Mouse (Mus musculus): ENCODE measurements around the gene Mpp6. TPM values are rescaled to one million over a fixed set of nuclear protein-coding genes. Genes with fewer than 3 reads are reported as not detected.

The Mpp6 gene
- polyA plus RNA-seq, 2 experiments = 19.3 to 28.5 TPM

- H3K27ac ChIP-seq = no peak overlapping the region
- H3K27me3 ChIP-seq (ENCODE audit: control insufficient read depth, insufficient read depth, low read length) = no peaks in the 10 kb centered on the region
- TF ChIP-seq CTCF (IDR thresholded peaks at IDR 0.05; ENCODE audit: low read depth) (no peak), EP300 (IDR thresholded peaks at IDR 0.05; ENCODE audit: low read depth) (no peak)
- no peak overlapping the region for H3K9ac ChIP-seq (replicated peaks)
- DNase-seq (ENCODE audit: low read depth in 3 of 3, low spot score in 3 of 3) (no peak), ATAC-seq (ENCODE audit: insufficient read depth) (no peak)
- no peaks in the 10 kb centered on the region for H3K36me3 ChIP-seq (replicated peaks; ENCODE audit: control insufficient read depth, insufficient read depth, low read depth)
- 61% methylated on average over 1 of the region's 1 CpGs for WGBS (ENCODE audit: insufficient replicate concordance)
- no peaks in the 10 kb centered on the region for H3K9me3 ChIP-seq (ENCODE audit: control insufficient read depth, low read length)
- H3K4me1 ChIP-seq (replicated peaks; ENCODE audit: control insufficient read depth in 2 of 2, insufficient read depth in 2 of 2, low read length in 1 of 2) = no peaks in the 10 kb centered on the region
- H3K4me2 ChIP-seq (ENCODE audit: low read depth) = no peak overlapping the region
- H3K4me3 ChIP-seq (ENCODE audit: insufficient read depth in 1 of 2, low read depth in 2 of 2, low read length in 2 of 2) = no peak overlapping the region
Measured at GRCm38 (mm10) chr6:50120931-50121330, 10.9 kb downstream of the Mpp6 start.

- Histone ChIP-seq H3K36me3 (replicated peaks; ENCODE audit: control insufficient read depth, insufficient read depth, low read depth) (no peaks in the 10 kb centered on the region), H3K4me1 (replicated peaks; ENCODE audit: control insufficient read depth in 2 of 2, insufficient read depth in 2 of 2, low read length in 1 of 2) (no peaks in the 10 kb centered on the region), H3K27me3 (ENCODE audit: control insufficient read depth, insufficient read depth, low read length) (no peaks in the 10 kb centered on the region), H3K9me3 (ENCODE audit: control insufficient read depth, low read length) (no peaks in the 10 kb centered on the region), H3K4me2 (ENCODE audit: low read depth) (no peak overlapping the region), H3K9ac (replicated peaks) (no peak overlapping the region), H3K4me3 (ENCODE audit: insufficient read depth in 1 of 2, low read depth in 2 of 2, low read length in 2 of 2) (no peak overlapping the region), H3K27ac (no peak overlapping the region)
- 67% methylated on average over 4 of the region's 4 CpGs for WGBS (ENCODE audit: insufficient replicate concordance)
- ATAC-seq (ENCODE audit: insufficient read depth) (no peak), DNase-seq (ENCODE audit: low read depth in 3 of 3, low spot score in 3 of 3) (no peak)
- TF ChIP-seq CTCF (IDR thresholded peaks at IDR 0.05; ENCODE audit: low read depth) = no peak
- TF ChIP-seq EP300 (IDR thresholded peaks at IDR 0.05; ENCODE audit: low read depth) = no peak
Measured at GRCm38 (mm10) chr6:50122835-50123234, 12.8 kb downstream of the Mpp6 start.

DNA sequence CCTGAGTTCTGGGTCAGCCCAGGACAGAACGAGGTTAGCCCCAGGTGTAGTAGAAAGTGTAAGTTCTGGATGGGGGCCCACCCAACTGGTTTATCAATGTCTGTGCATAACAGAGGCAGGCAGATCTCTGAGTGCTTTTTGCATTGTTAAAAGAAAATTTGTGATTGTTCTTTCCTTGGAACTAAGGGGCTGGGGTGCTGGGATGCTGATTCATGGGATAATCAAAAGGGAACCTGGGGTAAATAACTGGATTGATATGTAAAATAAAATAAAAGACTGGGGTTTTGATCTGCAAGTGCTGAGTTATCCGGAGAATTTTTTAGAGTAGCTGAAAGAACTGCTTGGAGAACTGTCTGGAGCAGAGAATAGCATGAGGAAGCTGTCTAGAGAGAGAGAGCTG is 14.2 kb downstream of the Mpp6 start:
- WGBS (ENCODE audit: insufficient replicate concordance) = 62% methylated on average over 2 of the region's 2 CpGs
- Histone ChIP-seq H3K36me3 (replicated peaks; ENCODE audit: control insufficient read depth, insufficient read depth, low read depth) (no peaks in the 10 kb centered on the region), H3K9ac (replicated peaks) (no peak overlapping the region), H3K27me3 (ENCODE audit: control insufficient read depth, insufficient read depth, low read length) (no peaks in the 10 kb centered on the region), H3K4me2 (ENCODE audit: low read depth) (no peak overlapping the region), H3K4me3 (ENCODE audit: insufficient read depth in 1 of 2, low read depth in 2 of 2, low read length in 2 of 2) (no peak overlapping the region), H3K4me1 (replicated peaks; ENCODE audit: control insufficient read depth in 2 of 2, insufficient read depth in 2 of 2, low read length in 1 of 2) (no peaks in the 10 kb centered on the region), H3K9me3 (ENCODE audit: control insufficient read depth, low read length) (no peaks in the 10 kb centered on the region), H3K27ac (no peak overlapping the region)
- ATAC-seq (ENCODE audit: insufficient read depth) (no peak), DNase-seq (ENCODE audit: low read depth in 3 of 3, low spot score in 3 of 3) (no peak)
- TF ChIP-seq CTCF (IDR thresholded peaks at IDR 0.05; ENCODE audit: low read depth) = no peak
- TF ChIP-seq EP300 (IDR thresholded peaks at IDR 0.05; ENCODE audit: low read depth) = no peak

DNA sequence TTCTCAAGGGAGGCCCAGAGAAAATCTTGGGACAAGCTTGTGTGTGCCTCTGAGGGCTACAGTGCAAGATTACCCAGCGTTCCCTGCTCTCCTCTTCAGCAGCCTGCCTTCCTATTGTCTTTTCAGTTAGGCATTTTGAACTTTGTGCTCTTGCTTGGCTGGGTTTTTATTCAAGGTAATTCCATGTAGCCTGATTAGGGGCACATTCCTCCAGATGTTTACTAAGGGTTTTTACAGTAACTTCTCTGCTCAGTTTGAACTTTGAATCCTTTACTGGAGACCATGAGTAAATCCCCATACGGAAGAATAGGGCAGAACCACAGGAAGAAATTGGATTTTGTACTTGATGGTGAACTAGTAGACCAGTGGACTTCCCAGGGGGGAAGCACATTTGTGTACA is 16.3 kb downstream of the Mpp6 start:
- Histone ChIP-seq H3K4me3 (ENCODE audit: insufficient read depth in 1 of 2, low read depth in 2 of 2, low read length in 2 of 2) (no peak overlapping the region), H3K9me3 (ENCODE audit: control insufficient read depth, low read length) (no peaks in the 10 kb centered on the region), H3K4me2 (ENCODE audit: low read depth) (no peak overlapping the region), H3K36me3 (replicated peaks; ENCODE audit: control insufficient read depth, insufficient read depth, low read depth) (no peaks in the 10 kb centered on the region; the same call in 1 of the 2 replicates), H3K27me3 (ENCODE audit: control insufficient read depth, insufficient read depth, low read length) (no peaks in the 10 kb centered on the region), H3K9ac (replicated peaks) (no peak overlapping the region), H3K4me1 (replicated peaks; ENCODE audit: control insufficient read depth in 2 of 2, insufficient read depth in 2 of 2, low read length in 1 of 2) (no peaks in the 10 kb centered on the region), H3K27ac (no peak overlapping the region)
- WGBS (ENCODE audit: insufficient replicate concordance) = 71% methylated on average over 2 of the region's 2 CpGs
- DNase-seq (ENCODE audit: low read depth in 3 of 3, low spot score in 3 of 3) (no peak), ATAC-seq (ENCODE audit: insufficient read depth) (no peak)
- TF ChIP-seq EP300 (IDR thresholded peaks at IDR 0.05; ENCODE audit: low read depth) (no peak), CTCF (IDR thresholded peaks at IDR 0.05; ENCODE audit: low read depth) (no peak)

- WGBS (ENCODE audit: insufficient replicate concordance) = 71% methylated on average over 6 of the region's 6 CpGs
- no peak for ATAC-seq (ENCODE audit: insufficient read depth)
- Histone ChIP-seq H3K4me1 (replicated peaks; ENCODE audit: control insufficient read depth in 2 of 2, insufficient read depth in 2 of 2, low read length in 1 of 2) (no peaks in the 10 kb centered on the region), H3K9ac (replicated peaks) (no peak overlapping the region), H3K4me3 (ENCODE audit: insufficient read depth in 1 of 2, low read depth in 2 of 2, low read length in 2 of 2) (no peak overlapping the region), H3K27ac (no peak overlapping the region), H3K9me3 (ENCODE audit: control insufficient read depth, low read length) (no peaks in the 10 kb centered on the region), H3K4me2 (ENCODE audit: low read depth) (no peak overlapping the region), H3K27me3 (ENCODE audit: control insufficient read depth, insufficient read depth, low read length) (no peaks in the 10 kb centered on the region), H3K36me3 (replicated peaks; ENCODE audit: control insufficient read depth, insufficient read depth, low read depth) (no peaks in the 10 kb centered on the region; the same call in 1 of the 2 replicates)
- DNase-seq (ENCODE audit: low read depth in 3 of 3, low spot score in 3 of 3) = no peak
- TF ChIP-seq EP300 (IDR thresholded peaks at IDR 0.05; ENCODE audit: low read depth) (no peak), CTCF (IDR thresholded peaks at IDR 0.05; ENCODE audit: low read depth) (no peak)
Measured at GRCm38 (mm10) chr6:50127536-50127935, 17.5 kb downstream of the Mpp6 start.
